Mouse (Mus musculus): Measurements from ENCODE around the gene Scimp. TPM values are rescaled to one million over a fixed set of nuclear protein-coding genes. Genes with fewer than 3 reads are reported as not detected.

Gene Scimp
- total RNA-seq, 2 experiments from 2014 or later: not detected

DNA sequence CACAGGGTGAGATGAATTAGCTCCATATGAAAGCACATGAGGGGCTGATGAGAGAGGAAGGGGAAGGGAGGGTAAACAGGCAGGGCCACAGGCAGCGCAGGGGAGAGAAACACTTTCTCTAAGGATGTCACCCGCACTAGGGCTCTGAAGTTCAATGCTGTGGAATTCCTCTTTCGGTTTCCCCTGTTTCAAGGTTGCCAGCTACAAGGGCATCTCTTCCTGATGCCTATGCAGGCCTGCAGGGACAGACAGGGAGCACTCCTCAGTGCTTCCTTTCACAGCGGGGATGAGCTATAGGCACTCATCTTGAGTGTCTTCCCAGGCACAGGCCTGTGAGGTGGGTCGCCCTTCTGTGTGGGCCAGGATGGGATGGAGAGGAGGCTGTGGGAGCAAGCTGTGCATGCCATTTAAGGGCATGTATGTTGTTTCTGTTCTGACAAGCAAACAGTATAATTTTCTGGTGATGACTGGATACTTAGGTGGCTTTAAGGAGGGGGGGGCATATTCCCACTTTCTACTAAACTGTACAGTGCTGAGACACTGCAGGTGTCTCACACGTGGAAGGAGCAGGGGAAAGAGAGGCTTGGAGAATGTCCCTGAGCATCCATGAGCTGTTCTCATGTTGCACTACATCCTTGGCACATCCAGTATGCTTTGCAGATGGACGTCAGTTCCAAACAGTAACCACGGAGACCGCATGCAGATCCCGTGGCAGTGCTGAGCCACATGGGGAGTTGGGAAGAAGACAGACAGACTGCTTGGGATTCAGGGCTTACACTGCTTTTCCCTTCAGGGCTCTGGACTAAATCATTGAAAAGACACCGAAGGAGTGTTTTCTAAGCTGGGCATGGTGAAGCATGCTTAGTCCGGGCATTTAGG is 69.6 kb downstream of the Scimp start:
- no peak for DNase-seq (ENCODE audit: extremely low spot score in 1 of 2, low spot score in 2 of 2)

DNA sequence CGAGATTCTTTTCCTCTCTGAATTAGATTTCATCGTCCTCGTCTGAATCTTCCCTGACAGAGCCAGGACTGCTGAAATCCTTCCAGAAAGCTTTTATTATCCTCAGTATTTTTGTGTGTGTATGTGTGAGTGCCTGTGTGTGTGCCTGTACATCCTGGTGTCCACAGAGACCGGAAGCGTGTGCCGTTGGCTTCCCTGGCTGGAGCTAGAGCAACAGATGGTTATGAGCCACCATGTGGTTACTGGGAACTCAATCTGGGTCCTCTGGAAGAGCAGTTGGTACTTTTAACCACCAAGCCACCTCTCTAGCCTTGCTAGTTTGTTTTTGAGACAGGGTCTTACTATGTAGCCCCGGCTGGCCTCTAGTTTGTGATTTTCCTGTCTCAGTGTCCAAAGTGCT is 70.3 kb downstream of the Scimp start:
- no peak for DNase-seq (ENCODE audit: extremely low spot score in 1 of 2, low spot score in 2 of 2)

More for the DNA sequence above, 69.6 kb downstream of the Scimp start:
- intact Hi-C loops (cut with DNase I): no loop called here

DNA sequence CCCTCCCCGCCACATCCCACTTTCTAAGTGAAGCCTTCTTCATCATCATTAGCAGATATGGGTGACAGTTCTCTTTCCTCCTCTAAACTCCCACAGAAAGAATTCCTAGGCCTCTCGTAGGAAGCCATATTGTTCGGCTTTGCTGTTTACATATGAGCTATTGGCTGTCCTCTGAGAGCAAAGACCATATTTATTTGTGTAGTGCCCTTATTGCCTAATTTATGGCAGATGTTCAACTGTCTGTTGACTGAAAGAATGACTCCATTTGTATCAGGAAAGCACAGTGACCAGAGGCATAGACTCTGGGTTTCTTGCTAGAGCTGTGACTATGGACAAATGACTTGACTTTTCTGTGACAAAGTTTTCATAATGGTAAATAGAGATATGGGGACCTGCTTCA is 70.8 kb downstream of the Scimp start:
- DNase-seq (ENCODE audit: extremely low spot score in 1 of 2, low spot score in 2 of 2): no peak
- intact Hi-C loops (cut with DNase I): no loop called here

More for the DNA sequence above, 70.3 kb downstream of the Scimp start:
- intact Hi-C loops (cut with DNase I): no loop called here

Small RNAs within 50 kb of the gene (microRNA-seq; reads per million reads assigned to microRNA genes)
- not detected for gene Gm22760

Other genes with a start within 250 kb of the Scimp start
- gene Mink1, start 249.7 kb downstream of the Scimp start, total RNA-seq (2021): 100 to 1,000 TPM; 252 to 262 TPM
- gene 4930544D05Rik, start 196.7 kb downstream of the Scimp start, total RNA-seq (2021): 1 to 10 TPM in 1 of 2 experiments, under 1 TPM in 1; 0.45 to 1.1 TPM
- under 1 TPM in 1 of 2 experiments, not detected in 1; 0.75 TPM for gene Chrne, start 193.4 kb downstream of the Scimp start, total RNA-seq (2021)
- gene Gp1ba, start 173.5 kb downstream of the Scimp start, total RNA-seq (2021): not detected
- gene Rnf167, start 165.4 kb downstream of the Scimp start, total RNA-seq (2021): 10 to 100 TPM; 62.2 to 62.7 TPM
- 100 to 1,000 TPM; 112 to 121 TPM for gene Slc25a11, start 165.1 kb downstream of the Scimp start, total RNA-seq (2021)
- gene Pfn1, start 157.9 kb downstream of the Scimp start, total RNA-seq (2021): 100 to 1,000 TPM; 286 to 295 TPM
- 10 to 100 TPM in 1 of 2 experiments, 1 to 10 TPM in 1; 9.2 to 10.9 TPM for gene Eno3, start 155.4 kb downstream of the Scimp start, total RNA-seq (2021)
- gene Spag7, start 143.2 kb downstream of the Scimp start, total RNA-seq (2021): 10 to 100 TPM; 50.1 to 52.9 TPM
- gene Camta2, start 124.5 kb downstream of the Scimp start, total RNA-seq (2021): 100 to 1,000 TPM; 151 to 152 TPM
- gene Inca1, start 112.4 kb downstream of the Scimp start, total RNA-seq (2021): 1 to 10 TPM; 1.2 to 2.0 TPM
- 10 to 100 TPM; 38.6 to 41.8 TPM for gene Kif1c, start 112.0 kb downstream of the Scimp start, total RNA-seq (2021)
- gene Zfp3, start 48.4 kb downstream of the Scimp start, total RNA-seq (2021): 10 to 100 TPM; 13.8 to 15.8 TPM
- gene Rabep1, start 32.2 kb upstream of the Scimp start, total RNA-seq (2021): 100 to 1,000 TPM; 113 to 115 TPM
- 10 to 100 TPM; 59.3 to 63.9 TPM for gene Nup88, start 157.4 kb upstream of the Scimp start, total RNA-seq (2021)
- 10 to 100 TPM; 39.2 to 45.9 TPM for gene Rpain, start 157.6 kb upstream of the Scimp start, total RNA-seq (2021)
- gene C1qbp, start 170.4 kb upstream of the Scimp start, total RNA-seq (2021): 100 to 1,000 TPM; 108 to 114 TPM
- gene Dhx33, start 191.9 kb upstream of the Scimp start, total RNA-seq (2021): 10 to 100 TPM; 18.8 to 21.9 TPM
- 10 to 100 TPM; 10.3 to 12.3 TPM for gene Mis12, start 207.0 kb upstream of the Scimp start, total RNA-seq (2021)
- 10 to 100 TPM; 23.1 to 23.5 TPM for gene Derl2, start 207.3 kb upstream of the Scimp start, total RNA-seq (2021)
- gene 6330403K07Rik, start 220.9 kb upstream of the Scimp start, total RNA-seq (2021): 100 to 1,000 TPM; 166 to 173 TPM